12 mouse cellular contexts compared by ENCODE assay signal in the genomic region with DNA sequence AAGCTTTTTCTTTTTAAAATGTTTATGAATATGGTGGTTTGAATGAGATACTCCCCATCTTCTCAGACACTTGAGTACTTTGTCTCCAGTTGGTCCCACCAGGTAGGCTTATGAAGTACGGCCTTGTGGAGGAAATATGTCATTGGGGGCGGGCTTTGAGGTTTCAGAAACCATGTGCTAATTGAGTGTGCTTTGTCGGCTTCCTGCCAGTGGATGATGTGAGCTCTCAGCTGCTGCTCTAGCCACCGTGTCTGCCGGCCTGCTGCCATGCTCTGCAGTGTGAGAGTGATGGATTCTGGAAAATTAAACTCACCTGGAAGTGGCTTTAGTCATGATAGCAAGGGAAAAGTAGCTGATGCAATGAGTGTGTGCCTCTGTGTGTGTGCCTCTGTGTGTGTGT. TPM values are rescaled to one million over a fixed set of nuclear protein-coding genes. Genes with fewer than 3 reads are reported as not detected.
A peak's percentile ranks its signal among the peaks of the same experiment; 100 is the strongest.
DNase-seq lines count a peak whose midpoint lies in the region; ATAC-seq and TF ChIP-seq lines count a peak whose summit lies in the region.
"Had no signal": no experiment of that assay in that cellular context is flagged by ENCODE, and none has a peak within 500 bp of the region (broad histone marks: within the 10 kb centered on the region; RNA-seq: fewer than 3 reads in every experiment).

No protein-coding gene starts in this region.

- no peaks in the 10 kb centered on the region for H3K27me3 ChIP-seq in limb, embryonic 14.5 days (ENCODE audit: control insufficient read depth, insufficient read depth, low read length)
- no peaks in the 10 kb centered on the region for H3K27me3 ChIP-seq in limb, embryonic 10.5 days (ENCODE audit: low read depth, poor library complexity, severe bottlenecking)
- H3K27me3 ChIP-seq: limb, embryonic 13.5 days; stomach, embryonic 15.5 days had no signal

- no peaks in the 10 kb centered on the region for H3K9me3 ChIP-seq in limb, embryonic 14.5 days (ENCODE audit: control insufficient read depth, low read length)
- no peaks in the 10 kb centered on the region for H3K9me3 ChIP-seq in limb, embryonic 10.5 days (replicated peaks)
- H3K9me3 ChIP-seq: limb, embryonic 13.5 days; midbrain, embryonic 10.5 days; stomach, embryonic 15.5 days had no signal

- DNase-seq in cerebellum, postnatal 36 days: peak; percentile 25 to 33
- peak; percentile 51 for DNase-seq in limb, embryonic 14.5 days (ENCODE audit: low spot score)
- DNase-seq in limb, embryonic 10.5 days (ENCODE audit: low spot score): no peak
- peak; percentile 77 for DNase-seq in 416B (ENCODE audit: low read depth)
- DNase-seq in brain, adult 2 months (ENCODE audit: low read depth, low spot score): peak; percentile 21
- no peak for DNase-seq in ovary, postnatal 10 days (ENCODE audit: low spot score)
- DNase-seq in adrenal gland, postnatal 10 days: no peak

- TF ChIP-seq POLR2A in limb, embryonic 14.5 days (IDR thresholded peaks at IDR 0.05; ENCODE audit: borderline replicate concordance, extremely low read depth, insufficient read depth, insufficient read length): no peak

- no peak overlapping the region for H3K27ac ChIP-seq in limb, embryonic 14.5 days (replicated peaks; ENCODE audit: low read depth, low read length)
- no peak overlapping the region for H3K27ac ChIP-seq in limb, embryonic 10.5 days
- H3K27ac ChIP-seq: kidney, postnatal 0 days; limb, embryonic 13.5 days; midbrain, embryonic 10.5 days; stomach, embryonic 15.5 days had no signal

- H3K4me1 ChIP-seq in limb, embryonic 14.5 days (ENCODE audit: control insufficient read depth, insufficient read depth, low read length): 0 out of 2 replicates have a peak, but pooled peaks cover 4% of the 10 kb centered on the region
- peaks cover 9% of the 10 kb centered on the region for H3K4me1 ChIP-seq in limb, embryonic 10.5 days
- H3K4me1 ChIP-seq: stomach, embryonic 15.5 days had no signal

- no peak overlapping the region for H3K9ac ChIP-seq in limb, embryonic 14.5 days (ENCODE audit: low read depth, low read length, severe bottlenecking)
- H3K9ac ChIP-seq: limb, embryonic 13.5 days; stomach, embryonic 15.5 days had no signal

- peaks cover 20% of the 10 kb centered on the region for H3K36me3 ChIP-seq in limb, embryonic 14.5 days (ENCODE audit: control insufficient read depth, insufficient read depth, low read length)
- peaks cover 23% of the 10 kb centered on the region for H3K36me3 ChIP-seq in limb, embryonic 10.5 days

- 22% methylated on average over 5 of the region's 5 CpGs for WGBS in limb, embryonic 14.5 days
- WGBS in limb, embryonic 10.5 days: 50% methylated on average over 5 of the region's 5 CpGs

- H3K4me3 ChIP-seq in limb, embryonic 14.5 days (replicated peaks; ENCODE audit: low read length): no peak overlapping the region
- no peak overlapping the region for H3K4me3 ChIP-seq in limb, embryonic 10.5 days
- H3K4me3 ChIP-seq: limb, embryonic 13.5 days; midbrain, embryonic 10.5 days; stomach, embryonic 15.5 days had no signal

- no peak for ATAC-seq in cerebellum, adult (ENCODE audit: insufficient number of reproducible peaks, low FRiP score, low TSS enrichment)
- ATAC-seq in limb, embryonic 14.5 days (ENCODE audit: low FRiP score, low read depth): no peak

- H3K4me2 ChIP-seq in limb, embryonic 14.5 days (replicated peaks; ENCODE audit: low read depth, low read length, severe bottlenecking): no peak overlapping the region
- H3K4me2 ChIP-seq: limb, embryonic 13.5 days; stomach, embryonic 15.5 days had no signal

RNA-seq across cellular contexts. Expression of a gene that starts 13.8 kb away (rescaled TPM):
- polyA plus RNA-seq in limb, embryonic 14.5 days (2012; rRNA removed): 71.0 and 90.7 TPM in 2 replicates
- 47.5 and 48.5 TPM in 2 replicates for polyA plus RNA-seq in limb, embryonic 14.5 days (2014; fragmentation: Nextera tagmentation; extraction: Ambion mirVana)
- polyA plus RNA-seq in limb, embryonic 10.5 days (2016; fragmentation: Nextera tagmentation; extraction: Ambion mirVana): 11.1 and 11.2 TPM in 2 replicates
- total RNA-seq in adrenal gland, postnatal 10 days (2021): 10 to 100 TPM; 18.0 to 27.0 TPM

RNA-seq across cellular contexts. Expression of a gene that starts 53.5 kb away (rescaled TPM):
- polyA plus RNA-seq in limb, embryonic 14.5 days (2012; rRNA removed): 1.2 and 1.4 TPM in 2 replicates
- polyA plus RNA-seq in limb, embryonic 14.5 days (2014; fragmentation: Nextera tagmentation; extraction: Ambion mirVana): 1.0 and 1.1 TPM in 2 replicates
- 230 and 420 TPM in 2 replicates for polyA plus RNA-seq in limb, embryonic 10.5 days (2016; fragmentation: Nextera tagmentation; extraction: Ambion mirVana)
- total RNA-seq in adrenal gland, postnatal 10 days (2021): 1 to 10 TPM; 1.2 to 1.7 TPM

RNA-seq across cellular contexts. Expression of a gene that starts 55.3 kb away (rescaled TPM):
- 52.3 and 61.5 TPM in 2 replicates for polyA plus RNA-seq in limb, embryonic 14.5 days (2012; rRNA removed)
- polyA plus RNA-seq in limb, embryonic 14.5 days (2014; fragmentation: Nextera tagmentation; extraction: Ambion mirVana): 29.1 and 30.3 TPM in 2 replicates
- 36.7 and 43.3 TPM in 2 replicates for polyA plus RNA-seq in limb, embryonic 10.5 days (2016; fragmentation: Nextera tagmentation; extraction: Ambion mirVana)
- total RNA-seq in adrenal gland, postnatal 10 days (2021): 10 to 100 TPM; 74.0 to 86.7 TPM

Comparison
In these comparisons a context has a peak if more than half of its experiments do, and no peak if none do; other contexts are left out.
1. DNase-seq: peak in cerebellum, postnatal 36 days (2 of 2), limb, embryonic 14.5 days (single experiment), 416B (single experiment) and brain, adult 2 months (single experiment); none in limb, embryonic 10.5 days (single experiment), ovary, postnatal 10 days (single experiment) and adrenal gland, postnatal 10 days (single experiment).
2. RNA of a gene that starts 53.5 kb away (polyA plus RNA-seq): 230 to 420 TPM in limb, embryonic 10.5 days; 1.0 to 1.4 TPM in limb, embryonic 14.5 days; every median in the first group is over 10 times any median in the second.